8 mouse cellular contexts compared by ENCODE assay signal in the genomic region with DNA sequence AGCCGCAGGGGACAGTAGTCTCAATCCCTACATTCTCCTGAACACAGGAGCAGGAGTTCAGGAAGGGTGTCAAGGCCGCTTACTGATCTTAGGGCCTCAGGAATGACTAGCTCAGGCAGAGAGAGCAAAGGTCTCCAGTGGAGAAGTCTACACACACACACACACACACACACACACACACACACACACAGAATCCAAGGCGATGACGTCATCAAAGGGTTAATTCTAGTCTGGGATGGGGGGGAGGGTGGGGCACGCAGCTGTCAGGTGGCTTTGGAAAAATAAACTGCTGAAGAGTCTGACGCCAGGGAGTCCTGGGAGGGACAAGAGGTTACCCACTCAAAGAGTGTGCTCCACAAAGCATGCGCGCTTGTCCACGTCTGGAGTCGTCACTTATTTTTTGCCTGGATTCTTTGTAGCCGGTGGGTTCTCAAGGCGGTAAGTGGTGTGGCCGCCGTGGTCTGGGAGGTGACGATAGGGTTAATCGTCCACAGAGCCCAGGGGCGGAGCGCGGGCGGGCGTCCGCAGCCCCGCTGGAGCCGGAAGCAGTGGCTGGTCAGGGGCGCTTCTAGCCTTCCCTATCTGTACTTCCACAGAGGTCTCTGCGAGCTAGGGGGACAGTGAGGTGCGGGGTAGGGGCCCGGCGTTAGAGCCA. TPM values are rescaled to one million over a fixed set of nuclear protein-coding genes. Genes with fewer than 3 reads are reported as not detected.
DNase-seq lines count a peak whose midpoint lies in the region; ATAC-seq and TF ChIP-seq lines count a peak whose summit lies in the region.

A gene (plus strand): TSS at position 304 of the 655 bp plus-strand sequence.

- H3K4me3 ChIP-seq in heart, adult 2 months, result peak within 1 kb of the TSS; percentile 61
- H3K4me3 ChIP-seq in kidney, adult 2 months (ENCODE audit: insufficient read depth, low read depth, low read length), result peak within 1 kb of the TSS; percentile 77
- H3K4me3 ChIP-seq in liver, postnatal 0 days (ENCODE audit: low read depth, low read length), result peak within 1 kb of the TSS; percentile 88
- peak within 1 kb of the TSS; percentile 51 for H3K4me3 ChIP-seq in neural tube, embryonic 12.5 days

- DNase-seq in 416B (ENCODE audit: low read depth) (peak; percentile 86), ZHBTc4 (ENCODE audit: low read depth, low spot score) (peak; percentile 69)
- peak; percentile 84 for DNase-seq in embryo, embryonic 9.5 days (ENCODE audit: extremely low spot score)
- DNase-seq in heart, adult 2 months, result peak; percentile 85 to 86
- peak; percentile 91 for DNase-seq in kidney, adult 2 months
- DNase-seq in liver, postnatal 0 days, result peak; percentile 81
- DNase-seq in thymus, postnatal 14 days, result peak; percentile 39

- no peaks in the 10 kb centered on the region for H3K79me2 ChIP-seq in heart, adult 2 months (replicated peaks; ENCODE audit: control insufficient read depth, insufficient read depth, low read length)

- peak within 1 kb of the TSS; percentile 85 for H3K9ac ChIP-seq in heart, adult 2 months (ENCODE audit: low read depth, low read length)
- H3K9ac ChIP-seq in liver, postnatal 0 days (replicated peaks), result peak within 1 kb of the TSS; percentile 83
- peak within 1 kb of the TSS; percentile 75 for H3K9ac ChIP-seq in neural tube, embryonic 12.5 days

- 0 out of 2 replicates have a peak, but pooled peaks have one; percentile 10 for TF ChIP-seq POLR2A in heart, adult 2 months (IDR thresholded peaks at IDR 0.05; ENCODE audit: insufficient read depth, low read depth, low read length)
- TF ChIP-seq POLR2A in kidney, adult 2 months (IDR thresholded peaks at IDR 0.05; ENCODE audit: low read depth, low read length), result no peak

- no peak for TF ChIP-seq CTCF in heart, adult 2 months (IDR thresholded peaks at IDR 0.05)
- TF ChIP-seq CTCF in kidney, adult 2 months (conservative IDR thresholded peaks at IDR 0.05; ENCODE audit: insufficient read depth, insufficient read length, low read depth, low read length), result no peak
- TF ChIP-seq CTCF in liver, postnatal 0 days (IDR thresholded peaks at IDR 0.05; ENCODE audit: low read depth), result no peak

- TF ChIP-seq EP300 in heart, adult 2 months (IDR thresholded peaks at IDR 0.05; ENCODE audit: insufficient read depth, low read depth, low read length), result no peak
- TF ChIP-seq EP300 in liver, postnatal 0 days (IDR thresholded peaks at IDR 0.05; ENCODE audit: low read depth), result no peak

- H3K36me3 ChIP-seq in heart, adult 2 months (ENCODE audit: control insufficient read depth, insufficient read depth, low read length), result no peaks in the 10 kb centered on the region; the same call in 1 of the 2 replicates
- H3K36me3 ChIP-seq in kidney, adult 2 months (ENCODE audit: control insufficient read depth, insufficient read depth, low read length), result peaks cover 4% of the 10 kb centered on the region
- peaks cover 20% of the 10 kb centered on the region for H3K36me3 ChIP-seq in liver, postnatal 0 days (replicated peaks; ENCODE audit: insufficient read depth, low read length)
- H3K36me3 ChIP-seq in neural tube, embryonic 12.5 days, result peaks cover 12% of the 10 kb centered on the region

- H3K27ac ChIP-seq in heart, adult 2 months, result peak within 1 kb of the TSS; percentile 81
- peak within 1 kb of the TSS; percentile 94 for H3K27ac ChIP-seq in kidney, adult 2 months (ENCODE audit: insufficient read depth, low read depth, low read length)
- peak within 1 kb of the TSS; percentile 95 for H3K27ac ChIP-seq in liver, postnatal 0 days (ENCODE audit: low read depth)
- peak within 1 kb of the TSS; percentile 53; the same call in 1 of the 2 replicates for H3K27ac ChIP-seq in neural tube, embryonic 12.5 days

- no peaks in the 10 kb centered on the region for H3K9me3 ChIP-seq in liver, postnatal 0 days (ENCODE audit: low read length)
- H3K9me3 ChIP-seq in neural tube, embryonic 12.5 days, result no peaks in the 10 kb centered on the region

- peaks cover 14% of the 10 kb centered on the region for H3K4me1 ChIP-seq in heart, adult 2 months (ENCODE audit: control insufficient read depth, insufficient read depth, low read length)
- peaks cover 30% of the 10 kb centered on the region; the same call in 1 of the 2 replicates for H3K4me1 ChIP-seq in kidney, adult 2 months (ENCODE audit: control insufficient read depth, insufficient read depth, low read length)
- H3K4me1 ChIP-seq in liver, postnatal 0 days (ENCODE audit: insufficient read depth), result peaks cover 46% of the 10 kb centered on the region
- H3K4me1 ChIP-seq in neural tube, embryonic 12.5 days, result peaks cover 46% of the 10 kb centered on the region

- intact Hi-C loops in heart, adult 2 months (cut with DNase I), result loop anchor here (5.0 kb wide), 2 partner anchors 66 to 106 kb away; a partner anchor contains a TSS

- WGBS in heart, adult 2 months, result 2% methylated on average over 29 of the region's 29 CpGs
- under 1% methylated on average over 29 of the region's 29 CpGs for WGBS in kidney, adult 2 months
- WGBS in liver, postnatal 0 days (ENCODE audit: insufficient replicate concordance), result 4% methylated on average over 29 of the region's 29 CpGs
- 5% methylated on average over 29 of the region's 29 CpGs for WGBS in neural tube, embryonic 12.5 days

- H3K27me3 ChIP-seq in heart, adult 2 months (ENCODE audit: control insufficient read depth, insufficient read depth, low read length), result no peaks in the 10 kb centered on the region
- H3K27me3 ChIP-seq in kidney, adult 2 months (replicated peaks; ENCODE audit: control insufficient read depth, insufficient read depth, low read length), result no peaks in the 10 kb centered on the region
- no peaks in the 10 kb centered on the region for H3K27me3 ChIP-seq in liver, postnatal 0 days (ENCODE audit: insufficient read depth, low read length)
- H3K27me3 ChIP-seq in neural tube, embryonic 12.5 days (replicated peaks), result no peaks in the 10 kb centered on the region

- peak within 1 kb of the TSS; percentile 98 for H3K4me2 ChIP-seq in liver, postnatal 0 days (ENCODE audit: low read depth, low read length)
- H3K4me2 ChIP-seq in neural tube, embryonic 12.5 days (replicated peaks), result peak within 1 kb of the TSS; percentile 97

- ATAC-seq in liver, postnatal 0 days, result peak; percentile 53
- peak; percentile 21 for ATAC-seq in neural tube, embryonic 12.5 days (ENCODE audit: low FRiP score, low read depth)

RNA-seq across cellular contexts. Expression of the gene that starts here (rescaled TPM):
- total RNA-seq in heart, adult 2 months (2021), result 1 to 10 TPM; 3.2 TPM
- 2.8 and 4.4 TPM in 2 replicates for polyA plus RNA-seq in heart, adult 2 months (2012; rRNA removed)
- polyA plus RNA-seq in kidney, adult 2 months (2012; rRNA removed), result 33.7 and 36.7 TPM in 2 replicates
- polyA plus RNA-seq in liver, postnatal 0 days (2015; fragmentation: Nextera tagmentation; extraction: Ambion mirVana), result 11.4 and 14.3 TPM in 2 replicates
- 8.2 and 8.5 TPM in 2 replicates for polyA plus RNA-seq in neural tube, embryonic 12.5 days (2016; fragmentation: Nextera tagmentation; extraction: Ambion mirVana)

Comparison
In these comparisons a context has a peak if more than half of its experiments do, and no peak if none do; other contexts are left out.
1. Peak in every context shown above with its lines: DNase-seq, ATAC-seq, H3K4me3 ChIP-seq and H3K27ac ChIP-seq.
2. DNase-seq: peak in every context shown above with its lines; median percentile 91 in kidney, adult 2 months; 86 in 416B; 86 in heart, adult 2 months; 84 in embryo, embryonic 9.5 days; 81 in liver, postnatal 0 days; 69 in ZHBTc4; 39 in thymus, postnatal 14 days.